Mouse (Mus musculus): ENCODE results near the gene Clcn2. TPM values are rescaled to one million over a fixed set of nuclear protein-coding genes. Genes with fewer than 3 reads are reported as not detected.
A peak's percentile ranks its signal among the peaks of the same experiment; 100 is the strongest.

The Clcn2 gene
- 14.3 TPM for polyA plus RNA-seq (2021)

DNA sequence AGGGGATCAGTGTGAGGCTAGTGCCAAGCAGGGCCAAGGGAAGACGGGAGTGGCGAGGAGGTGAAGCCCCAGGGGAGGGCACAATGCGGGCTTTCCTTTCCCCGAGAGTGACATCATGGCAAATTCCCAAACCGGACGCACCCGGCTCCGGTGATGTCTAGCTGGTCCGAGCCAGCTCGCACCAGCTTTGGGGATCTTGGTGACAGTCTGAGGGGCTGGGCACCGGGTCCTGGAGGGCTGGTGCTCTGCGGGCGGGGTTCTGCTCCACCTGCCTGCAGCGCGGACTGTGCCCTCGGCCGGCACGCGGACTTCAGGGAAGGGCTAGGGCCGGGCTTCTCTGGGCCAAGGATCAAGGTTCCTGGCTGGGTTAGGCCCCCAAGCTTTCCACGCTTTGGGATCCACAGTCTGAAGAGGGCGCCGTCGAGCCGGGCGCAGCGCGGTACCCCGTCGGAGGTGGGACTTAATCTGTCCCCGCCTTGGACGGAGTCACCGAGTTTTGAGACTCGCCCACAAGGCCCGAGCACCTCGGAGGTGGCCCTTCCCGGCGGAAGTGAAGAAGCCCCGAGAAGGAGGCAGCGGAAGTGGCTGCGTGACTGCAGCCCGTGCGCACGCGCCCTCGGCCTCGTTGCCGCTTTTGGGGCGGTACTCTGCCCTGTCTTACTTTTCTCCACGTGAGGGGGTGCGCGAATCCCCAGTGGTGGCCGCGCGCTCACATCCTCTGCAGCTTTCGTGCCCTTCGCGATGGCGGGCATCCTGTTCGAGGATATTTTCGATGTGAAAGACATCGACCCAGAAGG is at the start of gene Clcn2, which contains the start of gene Polr2h:
Gene Clcn2, minus strand, starts transcription at position 566 of the 797 bp plus-strand sequence.
Gene Polr2h, plus strand, starts transcription at position 485 of the 797 bp plus-strand sequence.
- ATAC-seq, result peak; percentile 84
- ChIA-PET POLR2A (interaction anchor here (0.8 to 1.4 kb wide), 7 partner anchors 9 to 169 kb away, joined by 3 to 4 read pairs (median 3); partner anchors contain the start of gene Abcf3), CTCF (interaction anchor here (0.9 to 3.2 kb wide), 5 partner anchors 10 to 47 kb away, joined by 3 to 16 read pairs (median 3); no protein-coding TSS in a partner anchor)
- no peak for TF ChIP-seq CTCF (IDR thresholded peaks at IDR 0.05)
- peak; percentile 87 for DNase-seq (ENCODE audit: low read depth, low spot score)
- in situ Hi-C loops (cut with MboI; ENCODE audit: low pct_unique_long_range_greater_than_20kb), result loop anchor here (25.0 kb wide), 1 partner anchor 1545 kb away; the partner anchor contains the start of gene Tra2b
- H3K27me3 ChIP-seq, result no peaks in the 10 kb centered on the region

DNA sequence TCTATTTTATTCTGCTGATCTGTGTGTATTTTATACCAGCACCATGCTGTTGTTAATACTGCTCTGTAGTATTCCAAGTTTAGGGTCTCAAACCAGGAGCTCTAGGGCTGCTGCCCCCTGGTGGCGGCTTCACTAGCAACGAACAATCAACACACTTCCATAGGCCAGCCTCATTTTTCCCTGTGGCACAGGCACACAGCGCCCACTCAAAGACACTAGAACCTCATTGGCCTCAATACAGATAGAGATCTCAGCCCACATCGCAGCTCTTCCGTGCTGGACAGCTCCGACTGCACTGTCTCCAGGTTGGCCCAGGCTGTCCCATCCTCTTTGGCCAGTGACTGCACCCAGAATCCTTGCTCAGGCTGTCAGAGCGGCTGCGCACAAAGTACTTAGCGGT is 47.7 kb upstream of the Clcn2 start:
- peak; percentile 80 for TF ChIP-seq CTCF (IDR thresholded peaks at IDR 0.05)
- ATAC-seq (no peak), DNase-seq (ENCODE audit: low read depth, low spot score) (no peak)
- ChIA-PET CTCF (interaction anchor here (0.9 to 6.5 kb wide), 6 partner anchors 17 to 56 kb away, joined by 3 to 57 read pairs (median 4); partner anchors contain the start of genes Clcn2 and Polr2h), POLR2A (no interaction called here)
- in situ Hi-C loops (cut with MboI; ENCODE audit: low pct_unique_long_range_greater_than_20kb), result no loop called here
- peaks cover 23% of the 10 kb centered on the region for H3K27me3 ChIP-seq

DNA sequence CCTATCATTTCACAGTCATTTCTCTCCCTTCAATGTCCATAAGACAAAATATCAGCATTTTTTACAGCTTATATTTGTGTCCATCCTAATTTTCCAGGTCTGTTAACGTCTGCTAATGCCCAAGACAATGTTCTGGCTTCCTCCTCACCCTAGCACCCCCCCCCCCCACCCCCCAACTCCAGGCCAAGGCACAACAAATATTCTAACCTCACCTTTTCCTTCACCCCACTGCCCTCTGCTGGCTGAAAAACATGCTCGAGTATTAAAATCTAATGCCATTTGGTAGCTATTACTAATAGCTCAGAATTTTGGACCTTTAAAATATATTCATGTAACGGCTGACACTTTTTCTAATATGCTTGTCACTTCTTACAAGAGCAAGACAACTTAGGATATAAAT is 44.1 kb upstream of the Clcn2 start:
- CTCF ChIA-PET, result interaction anchor here (0.6 to 6.5 kb wide), 12 partner anchors 9 to 112 kb away, joined by 3 to 57 read pairs (median 4); partner anchors contain the start of genes Clcn2 and Polr2h
- ATAC-seq (no peak), DNase-seq (ENCODE audit: low read depth, low spot score) (no peak)
- POLR2A ChIA-PET, result interaction anchor here (0.6 to 1.7 kb wide), 2 partner anchors 45 to 695 kb away, joined by 4 read pairs; no protein-coding TSS in a partner anchor
- H3K27me3 ChIP-seq, result peaks cover 23% of the 10 kb centered on the region
- in situ Hi-C loops (cut with MboI; ENCODE audit: low pct_unique_long_range_greater_than_20kb), result loop anchor here (5.0 kb wide), 1 partner anchor 39 kb away; no protein-coding TSS in a partner anchor
- TF ChIP-seq CTCF (IDR thresholded peaks at IDR 0.05), result peak; percentile 39

DNA sequence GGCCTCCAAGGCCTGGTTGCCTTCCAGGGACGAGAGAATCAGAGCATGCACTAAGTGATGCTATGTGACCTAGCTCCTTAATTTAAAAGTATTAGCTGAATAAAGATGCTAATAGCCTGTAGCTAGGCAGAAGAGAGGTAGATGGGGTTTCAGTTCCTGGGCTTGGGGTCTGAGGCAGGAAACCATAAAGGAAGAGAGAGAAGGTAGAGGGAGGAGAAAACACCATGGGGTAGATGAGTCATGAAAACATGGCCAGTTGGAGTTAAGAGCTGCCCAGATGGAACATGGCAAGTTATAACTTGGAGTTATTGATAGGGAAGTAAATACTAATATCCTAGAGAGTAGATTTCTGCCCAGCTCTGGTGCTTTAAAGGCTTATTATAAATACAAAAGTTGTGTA is 39.8 kb upstream of the Clcn2 start:
- ChIA-PET CTCF (no interaction called here), POLR2A (no interaction called here)
- TF ChIP-seq CTCF (IDR thresholded peaks at IDR 0.05), result no peak
- peaks cover 28% of the 10 kb centered on the region for H3K27me3 ChIP-seq
- DNase-seq (ENCODE audit: low read depth, low spot score), result no peak
- in situ Hi-C loops (cut with MboI; ENCODE audit: low pct_unique_long_range_greater_than_20kb), result no loop called here
- ATAC-seq, result no peak

- DNase-seq (ENCODE audit: low read depth, low spot score), result no peak
- in situ Hi-C loops (cut with MboI; ENCODE audit: low pct_unique_long_range_greater_than_20kb), result no loop called here
- ATAC-seq, result no peak
- ChIA-PET CTCF (no interaction called here), POLR2A (no interaction called here)
- TF ChIP-seq CTCF (IDR thresholded peaks at IDR 0.05), result no peak
- H3K27me3 ChIP-seq, result peaks cover 41% of the 10 kb centered on the region
Measured at GRCm38 (mm10) chr16:20756052-20756451, 38.5 kb upstream of the Clcn2 start.

DNA sequence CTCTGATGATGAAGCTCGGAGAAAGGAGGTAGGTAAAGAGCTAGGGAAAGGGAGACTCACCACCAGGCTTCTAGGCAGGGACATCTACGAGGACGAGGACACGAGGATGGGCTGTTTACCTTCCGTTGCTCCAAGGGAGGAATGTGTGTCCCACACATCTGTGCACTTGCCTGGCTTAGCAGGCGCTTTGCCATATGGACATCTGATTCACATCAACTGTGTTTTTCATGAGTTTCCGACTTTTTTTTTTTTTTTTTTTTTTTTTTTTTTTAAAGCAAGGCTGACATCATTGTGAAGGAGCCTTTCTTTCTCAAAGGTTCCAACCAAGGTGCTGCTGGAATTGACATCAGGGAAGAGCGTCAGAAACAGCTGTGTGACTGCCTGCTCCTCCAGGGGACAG is 33.0 kb upstream of the Clcn2 start:
- peaks cover 29% of the 10 kb centered on the region for H3K27me3 ChIP-seq
- in situ Hi-C loops (cut with MboI; ENCODE audit: low pct_unique_long_range_greater_than_20kb), result no loop called here
- CTCF ChIA-PET, result interaction anchor here (0.9 to 1.3 kb wide), 2 partner anchors 24 to 29 kb away, joined by 3 read pairs; no protein-coding TSS in a partner anchor
- TF ChIP-seq CTCF (IDR thresholded peaks at IDR 0.05), result no peak
- DNase-seq (ENCODE audit: low read depth, low spot score) (no peak), ATAC-seq (no peak)
- POLR2A ChIA-PET, result no interaction called here

DNA sequence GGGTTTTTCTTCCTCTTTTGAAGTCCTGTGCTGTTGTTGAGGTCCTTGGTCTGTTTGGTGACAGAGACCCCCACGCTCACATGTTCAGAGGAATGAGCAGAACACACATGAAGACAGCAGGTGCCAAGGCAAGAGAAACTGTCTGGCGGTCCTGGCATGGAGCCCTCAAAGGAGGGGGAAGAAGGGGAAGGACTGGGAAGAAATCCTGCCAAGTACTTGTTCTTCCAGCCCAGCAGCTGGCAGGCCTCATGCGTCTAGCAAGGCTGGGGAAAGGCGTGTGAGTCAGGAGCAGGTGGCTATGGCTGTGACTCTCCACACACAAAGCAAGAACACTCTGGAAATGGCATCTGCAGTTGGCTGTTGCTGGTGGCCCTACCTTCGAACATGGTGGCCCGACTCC is 29.1 kb upstream of the Clcn2 start:
- ChIA-PET CTCF (no interaction called here), POLR2A (no interaction called here)
- TF ChIP-seq CTCF (IDR thresholded peaks at IDR 0.05), result no peak
- H3K27me3 ChIP-seq, result peaks cover 11% of the 10 kb centered on the region
- DNase-seq (ENCODE audit: low read depth, low spot score), result no peak
- no peak for ATAC-seq
- in situ Hi-C loops (cut with MboI; ENCODE audit: low pct_unique_long_range_greater_than_20kb), result no loop called here

- no peak for TF ChIP-seq CTCF (IDR thresholded peaks at IDR 0.05)
- ChIA-PET POLR2A (no interaction called here), CTCF (interaction anchor here (1.4 kb wide), 1 partner anchor 15 kb away, joined by 3 read pairs; no protein-coding TSS in a partner anchor)
- no peak for DNase-seq (ENCODE audit: low read depth, low spot score)
- in situ Hi-C loops (cut with MboI; ENCODE audit: low pct_unique_long_range_greater_than_20kb), result no loop called here
- H3K27me3 ChIP-seq, result no peaks in the 10 kb centered on the region
- ATAC-seq, result no peak
Measured at GRCm38 (mm10) chr16:20739845-20740244, 22.3 kb upstream of the Clcn2 start.

- ChIA-PET POLR2A (no interaction called here), CTCF (no interaction called here)
- ATAC-seq (no peak), DNase-seq (ENCODE audit: low read depth, low spot score) (no peak)
- no peak for TF ChIP-seq CTCF (IDR thresholded peaks at IDR 0.05)
- in situ Hi-C loops (cut with MboI; ENCODE audit: low pct_unique_long_range_greater_than_20kb), result no loop called here
- H3K27me3 ChIP-seq, result peaks cover 10% of the 10 kb centered on the region
Measured at GRCm38 (mm10) chr16:20736823-20737222, 19.3 kb upstream of the Clcn2 start.

GRCm38 (mm10) chr16:20736168-20736567 is 18.6 kb upstream of the Clcn2 start:
- ATAC-seq (no peak), DNase-seq (ENCODE audit: low read depth, low spot score) (no peak)
- TF ChIP-seq CTCF (IDR thresholded peaks at IDR 0.05), result no peak
- ChIA-PET CTCF (interaction anchor here (1.1 kb wide), 1 partner anchor 25 kb away, joined by 3 read pairs; no protein-coding TSS in a partner anchor), POLR2A (no interaction called here)
- in situ Hi-C loops (cut with MboI; ENCODE audit: low pct_unique_long_range_greater_than_20kb), result no loop called here
- peaks cover 10% of the 10 kb centered on the region for H3K27me3 ChIP-seq

DNA sequence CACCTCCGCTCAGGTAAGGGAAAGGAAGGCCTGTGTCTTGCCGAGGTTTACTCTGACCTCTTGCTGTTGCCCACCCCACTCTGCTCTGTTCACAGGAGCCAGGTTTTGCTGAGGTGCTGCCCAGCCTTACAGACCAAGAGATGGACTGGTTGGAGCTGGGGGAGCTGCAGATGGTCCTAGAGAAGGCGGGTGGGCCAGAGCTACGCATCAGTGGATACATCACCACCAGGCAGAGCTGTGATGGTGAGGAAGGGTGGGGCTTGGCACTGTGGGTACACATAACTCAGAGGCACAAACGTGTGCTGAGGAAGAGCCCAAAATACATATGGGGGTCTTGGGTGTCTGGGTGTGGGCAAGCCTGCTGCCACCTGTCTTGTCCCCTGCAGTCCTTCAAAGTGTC is 18.1 kb upstream of the Clcn2 start:
- POLR2A ChIA-PET, result no interaction called here
- peaks cover 10% of the 10 kb centered on the region for H3K27me3 ChIP-seq
- no peak for DNase-seq (ENCODE audit: low read depth, low spot score)
- in situ Hi-C loops (cut with MboI; ENCODE audit: low pct_unique_long_range_greater_than_20kb), result no loop called here
- ATAC-seq, result no peak
- no peak for TF ChIP-seq CTCF (IDR thresholded peaks at IDR 0.05)
- CTCF ChIA-PET, result interaction anchor here (1.1 kb wide), 1 partner anchor 26 kb away, joined by 3 read pairs; no protein-coding TSS in a partner anchor
